Mouse (Mus musculus) stomach, embryonic 16.5 days (tissue): ENCODE results near the gene Rnf130. TPM values are rescaled to one million over a fixed set of nuclear protein-coding genes. Genes with fewer than 3 reads are reported as not detected.
"Not testable (repeated sequence)": the region's sequence is repeated elsewhere in the genome, so short reads cannot be mapped to it uniquely, and the experiment has no call there.

Source experiments
- ATAC-seq: fragments of 200-750 bp; cut with Nextera tagmentation; 2 replicates; pipeline ENCODE4 v1.8.0; 2017; ENCODE audit warnings: moderate number of reproducible peaks, moderate TSS enrichment; ENCODE audit not compliant: insufficient read depth, low FRiP score
- H3K27ac ChIP-seq: fragments of 300-500 bp; sonication (generic); 2 replicates; pipeline ENCODE4 v1.5.1; 2014; ENCODE audit warnings: low read length
- H3K27me3 ChIP-seq: fragments of 300-500 bp; sonication (generic); 2 replicates; pipeline ENCODE4 v1.6.1; 2014; ENCODE audit warnings: low read length, control low read depth, mixed read lengths; ENCODE audit not compliant: control insufficient read depth, insufficient read depth
- H3K36me3 ChIP-seq: fragments of 300-500 bp; sonication (generic); 2 replicates; pipeline ENCODE4 v1.6.1; 2014; ENCODE audit warnings: low read length; ENCODE audit not compliant: control insufficient read depth, insufficient read depth
- H3K4me1 ChIP-seq: fragments of 300-500 bp; sonication (generic); 2 replicates; pipeline ENCODE4 v1.6.1; 2014; ENCODE audit warnings: low read length, control low read depth, mixed read lengths; ENCODE audit not compliant: control insufficient read depth, insufficient read depth
- H3K4me2 ChIP-seq: fragments of 300-500 bp; sonication (generic); 2 replicates; pipeline ENCODE4 v1.6.1; 2014; ENCODE audit warnings: low read depth, low read length, mixed read lengths
- H3K4me3 ChIP-seq: fragments of 300-500 bp; sonication (generic); replicated peaks from 2 replicates; pipeline ENCODE4 v1.5.1; 2014; ENCODE audit warnings: mild to moderate bottlenecking, low read length
- H3K9ac ChIP-seq: fragments of 300-500 bp; sonication (generic); 2 replicates; pipeline ENCODE4 v1.6.1; 2014; ENCODE audit warnings: low read length
- H3K9me3 ChIP-seq: fragments of 300-500 bp; sonication (generic); replicated peaks from 2 replicates; pipeline ENCODE4 v1.6.1; 2016; ENCODE audit warnings: low read length, control low read depth; ENCODE audit not compliant: control insufficient read depth
- WGBS: fragments of 180-500 bp; shearing (Covaris S2); extraction: QIAGEN DNeasy Blood & Tissue Kit; methylation state at CpG from one replicate; pipeline ENCODE4 v1.1.7; 2014; 5-methylcytosine and 5-hydroxymethylcytosine counted together
- polyA plus RNA-seq: library from polyadenylated mRNA; unstranded; fragments of >200 nt; fragmentation: Nextera tagmentation; extraction: Ambion mirVana; gene quantifications from 2 replicates; pipeline ENCODE4 v1.2.1, GENCODE M21; 2015

The Rnf130 gene
- polyA plus RNA-seq, 1 experiment from 2014 or later, result 21.3 TPM

DNA sequence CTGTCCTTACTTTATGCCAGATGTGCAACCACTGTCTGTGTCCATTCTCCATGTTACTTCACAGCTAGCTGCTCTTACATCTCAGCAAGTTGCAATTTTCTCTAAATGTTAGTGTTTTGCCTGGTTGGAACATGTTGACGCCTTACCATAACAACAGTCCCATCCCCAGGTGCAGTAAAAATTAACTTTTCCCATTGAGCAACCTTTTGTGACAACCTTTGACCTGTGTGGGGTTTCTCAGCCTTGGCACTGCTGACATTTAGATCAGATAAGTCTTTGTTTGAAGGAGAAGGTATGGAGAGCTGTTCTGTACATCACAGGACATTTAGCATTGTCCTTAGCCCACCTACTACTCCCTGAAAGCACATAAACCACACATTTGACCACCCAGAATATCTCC lies 64.7 kb downstream of the Rnf130 start:
- no peak overlapping the region for H3K27ac ChIP-seq
- no peak overlapping the region for H3K9ac ChIP-seq
- no peak overlapping the region for H3K4me3 ChIP-seq
- no peak overlapping the region for H3K4me2 ChIP-seq
- H3K4me1 ChIP-seq, result no peaks in the 10 kb centered on the region
- WGBS, result 74% methylated on average over 1 of the region's 1 CpGs
- H3K36me3 ChIP-seq, result 0 out of 2 replicates have a peak, but pooled peaks cover 3% of the 10 kb centered on the region
- ATAC-seq, result no peak
- H3K9me3 ChIP-seq, result no peaks in the 10 kb centered on the region
- no peaks in the 10 kb centered on the region for H3K27me3 ChIP-seq

- no peaks in the 10 kb centered on the region for H3K27me3 ChIP-seq
- no peak overlapping the region for H3K4me2 ChIP-seq
- no peak for ATAC-seq
- 0 out of 2 replicates have a peak, but pooled peaks cover 3% of the 10 kb centered on the region for H3K36me3 ChIP-seq
- H3K9me3 ChIP-seq, result no peaks in the 10 kb centered on the region
- H3K9ac ChIP-seq, result no peak overlapping the region
- 74% methylated on average over 5 of the region's 5 CpGs for WGBS
- no peaks in the 10 kb centered on the region for H3K4me1 ChIP-seq
- H3K4me3 ChIP-seq, result no peak overlapping the region
- no peak overlapping the region for H3K27ac ChIP-seq
These were observed 66.0 kb downstream of the Rnf130 start for GRCm38 (mm10) chr11:50090982-50091675.

DNA sequence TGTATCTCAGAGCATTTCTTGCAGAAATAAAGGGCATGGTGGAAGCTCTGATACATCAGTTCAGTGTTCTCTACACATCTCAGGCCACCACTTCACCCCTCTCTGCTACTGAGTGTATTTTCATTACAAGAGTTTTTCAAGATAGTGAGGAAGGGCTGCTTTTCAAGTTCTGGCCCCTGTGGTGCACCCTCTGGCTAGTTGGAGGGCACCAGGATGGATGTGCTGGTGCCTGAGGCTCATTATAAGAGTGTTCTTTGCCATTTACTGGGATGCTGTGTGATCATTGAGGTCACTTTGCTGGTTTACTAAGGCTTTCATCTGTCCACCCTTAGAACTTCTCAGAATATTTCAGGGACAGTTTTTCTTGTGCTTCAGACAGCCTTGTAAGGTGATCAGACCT lies 66.5 kb downstream of the Rnf130 start:
- ATAC-seq, result no peak
- H3K4me1 ChIP-seq, result no peaks in the 10 kb centered on the region
- no peaks in the 10 kb centered on the region for H3K36me3 ChIP-seq
- no peak overlapping the region for H3K27ac ChIP-seq
- no peak overlapping the region for H3K4me3 ChIP-seq
- no peaks in the 10 kb centered on the region for H3K27me3 ChIP-seq
- H3K9ac ChIP-seq, result no peak overlapping the region
- no peaks in the 10 kb centered on the region for H3K9me3 ChIP-seq
- no peak overlapping the region for H3K4me2 ChIP-seq

DNA sequence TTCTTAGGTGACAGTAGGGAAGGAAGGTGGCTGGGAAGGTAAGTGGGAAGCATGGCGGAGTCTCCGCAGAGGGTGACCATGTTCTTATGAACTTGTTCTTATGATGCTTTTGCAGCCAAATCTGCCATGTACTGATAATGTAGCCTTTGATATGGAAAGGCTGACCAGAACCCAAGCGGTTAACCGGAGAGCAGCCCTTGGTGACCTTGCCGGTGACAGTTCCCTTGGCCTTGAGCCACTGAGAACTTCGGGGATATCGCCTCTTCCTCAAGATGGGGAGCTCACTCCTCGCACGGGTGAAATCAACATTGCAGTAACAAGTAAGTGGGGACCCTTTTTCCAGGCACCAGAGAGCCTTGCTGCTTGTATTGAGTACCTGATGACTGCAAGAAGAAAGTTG lies 70.5 kb downstream of the Rnf130 start:
- Histone ChIP-seq H3K4me2 (no peak overlapping the region), H3K27ac (no peak overlapping the region), H3K4me3 (no peak overlapping the region), H3K27me3 (no peaks in the 10 kb centered on the region), H3K9me3 (no peaks in the 10 kb centered on the region), H3K36me3 (no peaks in the 10 kb centered on the region), H3K9ac (no peak overlapping the region), H3K4me1 (no peaks in the 10 kb centered on the region)
- WGBS, result 91% methylated on average over 9 of the region's 9 CpGs
- ATAC-seq, result no peak

DNA sequence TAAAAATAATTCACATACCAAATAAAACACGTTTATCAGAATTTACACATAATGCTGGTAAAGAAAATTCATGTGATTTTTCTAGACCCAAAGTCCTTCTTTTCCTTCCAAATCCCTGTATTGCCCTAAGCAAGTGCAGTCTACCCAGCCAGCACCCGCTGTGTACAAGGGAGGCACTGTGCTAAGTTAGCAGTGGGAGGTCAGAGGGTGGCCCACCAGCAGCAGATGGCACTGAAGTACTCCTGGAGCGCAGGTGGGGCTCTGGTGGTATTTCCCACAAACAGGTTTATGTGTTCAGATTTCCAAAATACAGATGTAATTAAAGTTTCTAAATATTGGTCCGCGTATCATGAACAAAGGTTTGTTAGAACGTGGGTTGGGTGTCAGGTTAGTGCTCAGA lies 71.9 kb downstream of the Rnf130 start:
- H3K27ac ChIP-seq, result no peak overlapping the region
- 90% methylated on average over 6 of the region's 6 CpGs for WGBS
- no peak overlapping the region for H3K9ac ChIP-seq
- no peaks in the 10 kb centered on the region for H3K36me3 ChIP-seq
- H3K27me3 ChIP-seq, result no peaks in the 10 kb centered on the region
- no peak overlapping the region for H3K4me3 ChIP-seq
- H3K4me1 ChIP-seq, result no peaks in the 10 kb centered on the region
- H3K9me3 ChIP-seq, result no peaks in the 10 kb centered on the region
- no peak overlapping the region for H3K4me2 ChIP-seq
- ATAC-seq, result no peak

DNA sequence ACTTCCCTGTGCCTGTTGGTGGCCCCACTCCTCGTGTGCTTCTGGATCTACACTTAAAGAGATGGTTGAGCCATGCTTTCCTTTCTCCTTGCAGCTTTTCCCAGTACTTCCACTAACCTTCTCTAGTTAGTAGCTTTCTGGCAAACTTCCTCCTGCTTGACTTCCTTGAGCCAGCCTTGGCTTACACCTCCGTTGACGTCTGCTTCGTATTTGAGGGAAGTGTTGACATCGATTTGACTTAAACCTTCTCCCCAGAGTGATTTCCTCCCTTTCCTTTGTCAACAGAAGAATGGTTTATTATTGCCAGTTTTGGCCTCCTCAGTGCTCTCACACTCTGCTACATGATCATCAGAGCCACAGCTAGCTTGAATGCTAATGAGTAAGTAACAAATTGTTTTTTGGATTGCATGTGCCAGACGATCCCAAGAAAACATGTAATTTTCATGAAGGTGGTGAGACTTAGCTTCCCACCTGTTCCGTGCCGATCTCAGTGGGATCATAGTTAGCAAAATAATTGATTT lies 73.9 kb downstream of the Rnf130 start:
- no peaks in the 10 kb centered on the region for H3K9me3 ChIP-seq
- H3K4me3 ChIP-seq, result no peak overlapping the region
- H3K27me3 ChIP-seq, result no peaks in the 10 kb centered on the region
- ATAC-seq, result no peak
- H3K4me1 ChIP-seq, result no peaks in the 10 kb centered on the region
- H3K4me2 ChIP-seq, result no peak overlapping the region
- no peaks in the 10 kb centered on the region for H3K36me3 ChIP-seq
- H3K9ac ChIP-seq, result no peak overlapping the region
- H3K27ac ChIP-seq, result no peak overlapping the region
- 81% methylated on average over 8 of the region's 8 CpGs for WGBS

GRCm38 (mm10) chr11:50099692-50100091 lies 74.5 kb downstream of the Rnf130 start:
- H3K4me3 ChIP-seq, result no peak overlapping the region
- no peaks in the 10 kb centered on the region for H3K9me3 ChIP-seq
- no peak overlapping the region for H3K4me2 ChIP-seq
- no peak overlapping the region for H3K9ac ChIP-seq
- no peaks in the 10 kb centered on the region for H3K4me1 ChIP-seq
- H3K27me3 ChIP-seq, result no peaks in the 10 kb centered on the region
- no peak overlapping the region for H3K27ac ChIP-seq
- ATAC-seq, result no peak
- WGBS, result 70% methylated on average over 2 of the region's 2 CpGs
- H3K36me3 ChIP-seq, result no peaks in the 10 kb centered on the region

DNA sequence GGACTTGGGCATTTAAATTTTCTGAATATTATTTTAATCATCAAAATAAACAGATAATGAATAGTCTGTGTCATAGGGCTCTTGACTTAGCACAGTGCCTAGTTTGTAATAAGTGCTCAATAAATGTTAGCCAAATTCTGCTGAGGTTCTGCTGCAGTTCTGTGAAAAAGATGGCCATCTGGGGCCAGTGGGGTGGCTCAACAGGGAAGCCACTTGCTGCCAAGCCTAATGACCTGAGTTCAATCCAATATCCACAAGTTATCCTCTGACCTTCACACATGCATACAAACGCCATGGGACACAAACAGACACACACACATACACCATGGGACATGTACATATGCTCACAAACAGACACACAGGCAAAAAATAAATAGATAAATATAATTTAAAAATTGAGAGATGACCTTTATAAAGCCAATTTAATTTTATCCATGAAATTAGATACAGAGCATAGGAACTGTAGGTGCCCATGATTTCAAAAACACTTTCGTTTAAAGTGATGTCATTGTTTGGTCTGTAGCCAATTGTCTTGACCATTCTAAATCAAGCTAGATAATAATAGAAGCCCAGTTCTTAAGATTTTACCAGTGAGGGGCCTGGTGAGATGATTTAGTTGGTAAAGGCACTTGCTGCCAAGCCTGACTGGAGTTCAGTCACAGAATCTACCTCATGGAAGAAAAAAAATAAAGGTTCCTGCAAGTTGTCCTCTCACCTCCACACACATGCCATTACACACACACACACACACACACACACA lies 75.6 kb downstream of the Rnf130 start:
- Histone ChIP-seq H3K27ac (no peak overlapping the region), H3K4me2 (no peak overlapping the region), H3K36me3 (no peaks in the 10 kb centered on the region), H3K9me3 (no peaks in the 10 kb centered on the region), H3K4me1 (no peaks in the 10 kb centered on the region), H3K9ac (no peak overlapping the region), H3K4me3 (no peak overlapping the region), H3K27me3 (no peaks in the 10 kb centered on the region)
- 78% methylated on average over 2 of the region's 2 CpGs for WGBS
- ATAC-seq, result no peak

DNA sequence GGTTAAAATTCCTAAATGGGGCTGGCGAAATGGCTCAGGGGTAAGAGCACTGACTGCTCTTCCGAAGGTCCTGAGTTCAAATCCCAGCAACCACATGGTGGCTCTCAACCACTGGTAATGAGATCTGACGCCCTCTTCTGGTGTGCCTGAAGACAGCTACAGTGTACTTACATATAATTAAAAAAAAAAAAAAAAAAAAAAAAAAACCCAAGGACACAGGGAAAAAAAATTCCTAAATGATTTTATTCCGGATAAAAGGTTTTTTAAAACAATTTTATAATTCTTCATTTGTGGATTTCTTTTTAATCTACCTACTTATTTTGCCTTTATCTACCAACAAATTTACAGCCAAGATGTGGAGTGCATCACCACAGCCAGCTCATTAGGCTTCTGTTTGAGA lies 76.8 kb downstream of the Rnf130 start:
- H3K27me3 ChIP-seq, H3K4me2 ChIP-seq, H3K4me3 ChIP-seq, H3K4me1 ChIP-seq, H3K9me3 ChIP-seq, H3K27ac ChIP-seq, H3K9ac ChIP-seq, H3K36me3 ChIP-seq, ATAC-seq: not testable (repeated sequence)
- WGBS, result 93% methylated on average over 4 of the region's 4 CpGs
